Mouse (Mus musculus): ENCODE measurements around the gene Pde2a. TPM values are rescaled to one million over a fixed set of nuclear protein-coding genes. Genes with fewer than 3 reads are reported as not detected.

The Pde2a gene
- polyA plus RNA-seq, 2 experiments = 10.5 to 12.7 TPM

DNA sequence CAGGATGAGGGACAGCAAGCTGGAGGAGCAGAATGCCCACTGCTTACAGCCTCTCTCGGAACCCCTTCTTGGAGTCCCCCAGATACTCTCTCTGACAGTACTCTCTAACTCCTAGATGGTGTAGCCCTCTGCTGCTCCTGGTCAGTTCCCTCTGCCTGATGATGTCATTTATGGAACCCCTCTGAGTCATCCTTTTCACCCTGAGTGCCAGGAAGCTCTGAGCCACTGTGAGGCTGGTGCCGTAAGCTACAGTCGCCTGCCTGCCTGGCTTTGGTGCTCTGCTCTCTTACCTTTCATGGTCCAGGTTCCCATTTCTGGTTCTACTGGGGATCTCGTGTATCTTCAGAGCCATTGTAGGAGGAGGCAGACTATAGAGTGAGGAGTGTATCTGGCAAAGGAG lies 24.3 kb upstream of the Pde2a start:
- WGBS = 91% methylated on average over 4 of the region's 4 CpGs
- no peak for DNase-seq (ENCODE audit: low spot score)
- TF ChIP-seq POLR2A (IDR thresholded peaks at IDR 0.05; ENCODE audit: borderline replicate concordance, extremely low read depth, insufficient read depth, insufficient read length) = no peak

DNA sequence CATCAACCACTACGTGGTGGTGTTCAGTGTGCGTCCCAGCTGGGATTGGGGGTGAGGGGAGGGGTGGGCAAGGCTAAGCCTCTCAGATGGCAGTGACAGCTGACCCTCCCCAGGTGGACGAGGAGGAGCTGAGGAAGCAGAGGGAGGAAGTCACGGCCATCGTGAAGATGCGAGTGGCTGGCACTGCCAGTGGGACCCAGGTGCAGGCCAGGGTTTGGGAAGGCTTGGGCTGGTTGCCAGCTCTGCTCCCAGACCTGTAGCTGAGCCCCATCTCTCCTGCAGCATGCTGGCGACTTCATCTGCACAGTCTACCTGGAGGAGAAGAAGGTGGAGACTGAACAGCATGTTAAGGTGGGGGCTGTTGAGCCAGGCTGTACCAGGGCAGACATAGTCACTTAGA lies 20.0 kb upstream of the Pde2a start:
- Histone ChIP-seq H3K9me3 (ENCODE audit: control insufficient read depth, low read length) (no peaks in the 10 kb centered on the region), H3K27ac (replicated peaks; ENCODE audit: low read depth, low read length) (no peak overlapping the region), H3K27me3 (ENCODE audit: control insufficient read depth, insufficient read depth, low read length) (no peaks in the 10 kb centered on the region), H3K4me1 (ENCODE audit: control insufficient read depth, insufficient read depth, low read length) (no peaks in the 10 kb centered on the region), H3K36me3 (ENCODE audit: control insufficient read depth, insufficient read depth, low read length) (peaks cover 70% of the 10 kb centered on the region), H3K4me3 (replicated peaks; ENCODE audit: low read length) (no peak overlapping the region), H3K9ac (ENCODE audit: low read depth, low read length, severe bottlenecking) (no peak overlapping the region), H3K4me2 (replicated peaks; ENCODE audit: low read depth, low read length, severe bottlenecking) (no peak overlapping the region)
- no peak for TF ChIP-seq POLR2A (IDR thresholded peaks at IDR 0.05; ENCODE audit: borderline replicate concordance, extremely low read depth, insufficient read depth, insufficient read length)
- no peak for DNase-seq (ENCODE audit: low spot score)
- no peak for ATAC-seq (ENCODE audit: low FRiP score, low read depth)
- WGBS = 81% methylated on average over 7 of the region's 7 CpGs

More for the DNA sequence above, 24.3 kb upstream of the Pde2a start:
- Histone ChIP-seq H3K27me3 (ENCODE audit: control insufficient read depth, insufficient read depth, low read length) (no peaks in the 10 kb centered on the region), H3K36me3 (ENCODE audit: control insufficient read depth, insufficient read depth, low read length) (peaks cover 41% of the 10 kb centered on the region), H3K4me1 (ENCODE audit: control insufficient read depth, insufficient read depth, low read length) (peaks cover 36% of the 10 kb centered on the region), H3K4me2 (replicated peaks; ENCODE audit: low read depth, low read length, severe bottlenecking) (no peak overlapping the region), H3K27ac (replicated peaks; ENCODE audit: low read depth, low read length) (no peak overlapping the region), H3K9me3 (ENCODE audit: control insufficient read depth, low read length) (no peaks in the 10 kb centered on the region), H3K4me3 (replicated peaks; ENCODE audit: low read length) (no peak overlapping the region), H3K9ac (ENCODE audit: low read depth, low read length, severe bottlenecking) (no peak overlapping the region)
- ATAC-seq (ENCODE audit: low FRiP score, low read depth) = no peak

GRCm38 (mm10) chr7:101403831-101404230 lies 17.7 kb upstream of the Pde2a start:
- Histone ChIP-seq H3K36me3 (ENCODE audit: control insufficient read depth, insufficient read depth, low read length) (peaks cover 81% of the 10 kb centered on the region), H3K4me2 (replicated peaks; ENCODE audit: low read depth, low read length, severe bottlenecking) (no peak overlapping the region), H3K27ac (replicated peaks; ENCODE audit: low read depth, low read length) (no peak overlapping the region), H3K4me3 (replicated peaks; ENCODE audit: low read length) (no peak overlapping the region), H3K9me3 (ENCODE audit: control insufficient read depth, low read length) (no peaks in the 10 kb centered on the region), H3K9ac (ENCODE audit: low read depth, low read length, severe bottlenecking) (no peak overlapping the region), H3K27me3 (ENCODE audit: control insufficient read depth, insufficient read depth, low read length) (no peaks in the 10 kb centered on the region), H3K4me1 (ENCODE audit: control insufficient read depth, insufficient read depth, low read length) (no peaks in the 10 kb centered on the region)
- 94% methylated on average over 5 of the region's 5 CpGs for WGBS
- ATAC-seq (ENCODE audit: low FRiP score, low read depth) = no peak
- TF ChIP-seq POLR2A (IDR thresholded peaks at IDR 0.05; ENCODE audit: borderline replicate concordance, extremely low read depth, insufficient read depth, insufficient read length) = no peak
- no peak for DNase-seq (ENCODE audit: low spot score)

GRCm38 (mm10) chr7:101410267-101410936 lies 11.1 kb upstream of the Pde2a start, which contains the start of gene Gm45837:
Gm45837 (plus strand) TSS chr7:101410886.
- 63% methylated on average over 11 of the region's 11 CpGs for WGBS
- DNase-seq (ENCODE audit: low spot score) = no peak
- Histone ChIP-seq H3K9ac (ENCODE audit: low read depth, low read length, severe bottlenecking) (no peak within 1 kb of the TSS), H3K36me3 (ENCODE audit: control insufficient read depth, insufficient read depth, low read length) (peaks cover 54% of the 10 kb centered on the region), H3K27ac (replicated peaks; ENCODE audit: low read depth, low read length) (peak within 1 kb of the TSS; percentile 38; the same call in 1 of the 2 replicates), H3K27me3 (ENCODE audit: control insufficient read depth, insufficient read depth, low read length) (no peaks in the 10 kb centered on the region), H3K4me3 (replicated peaks; ENCODE audit: low read length) (no peak within 1 kb of the TSS), H3K9me3 (ENCODE audit: control insufficient read depth, low read length) (no peaks in the 10 kb centered on the region), H3K4me1 (ENCODE audit: control insufficient read depth, insufficient read depth, low read length) (no peaks in the 10 kb centered on the region), H3K4me2 (replicated peaks; ENCODE audit: low read depth, low read length, severe bottlenecking) (no peak within 1 kb of the TSS)
- no peak for ATAC-seq (ENCODE audit: low FRiP score, low read depth)
- no peak for TF ChIP-seq POLR2A (IDR thresholded peaks at IDR 0.05; ENCODE audit: borderline replicate concordance, extremely low read depth, insufficient read depth, insufficient read length)

DNA sequence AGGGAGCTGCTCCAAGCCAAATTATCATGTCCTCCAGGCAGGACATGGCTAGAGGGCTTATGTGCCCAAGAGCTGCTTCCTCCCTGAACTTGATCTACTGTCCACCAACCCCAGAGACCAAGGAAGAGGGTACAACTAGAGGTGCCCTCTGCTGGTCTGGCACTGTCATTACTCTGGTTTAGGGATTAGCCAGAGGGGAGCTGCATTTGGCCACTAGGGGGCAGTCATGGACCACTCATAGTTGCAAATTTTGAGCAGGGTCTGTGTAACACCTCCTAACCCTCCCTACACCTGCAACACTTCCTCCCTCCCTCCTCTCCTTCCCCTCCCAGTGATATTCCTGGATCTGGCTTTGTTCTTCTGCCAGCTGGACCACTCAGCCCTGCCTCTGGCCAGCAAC lies 8.7 kb upstream of the Pde2a start:
- no peak for TF ChIP-seq POLR2A (IDR thresholded peaks at IDR 0.05; ENCODE audit: borderline replicate concordance, extremely low read depth, insufficient read depth, insufficient read length)
- H3K9me3 ChIP-seq (ENCODE audit: control insufficient read depth, low read length) = no peaks in the 10 kb centered on the region
- 0 out of 2 replicates have a peak, but pooled peaks have one; percentile 16 for ATAC-seq (ENCODE audit: low FRiP score, low read depth)
- H3K27ac ChIP-seq (replicated peaks; ENCODE audit: low read depth, low read length) = no peak overlapping the region
- no peak overlapping the region for H3K4me3 ChIP-seq (replicated peaks; ENCODE audit: low read length)
- no peak overlapping the region for H3K9ac ChIP-seq (ENCODE audit: low read depth, low read length, severe bottlenecking)
- H3K4me2 ChIP-seq (replicated peaks; ENCODE audit: low read depth, low read length, severe bottlenecking) = no peak overlapping the region
- 0 out of 2 replicates have a peak, but pooled peaks cover 5% of the 10 kb centered on the region for H3K4me1 ChIP-seq (ENCODE audit: control insufficient read depth, insufficient read depth, low read length)
- DNase-seq (ENCODE audit: low spot score) = peak; percentile 86
- H3K27me3 ChIP-seq (ENCODE audit: control insufficient read depth, insufficient read depth, low read length) = no peaks in the 10 kb centered on the region
- H3K36me3 ChIP-seq (ENCODE audit: control insufficient read depth, insufficient read depth, low read length) = peaks cover 34% of the 10 kb centered on the region
